Mouse (Mus musculus) G1E (cell line): ENCODE measurements around the gene Stag3. TPM values are rescaled to one million over a fixed set of nuclear protein-coding genes. Genes with fewer than 3 reads are reported as not detected.

Source experiments
- ATAC-seq: 2 replicates; pipeline ENCODE4 v1.8.0; 2016; ENCODE audit warnings: mild to moderate bottlenecking; ENCODE audit not compliant: insufficient number of reproducible peaks, poor library complexity, low FRiP score, severe bottlenecking; ENCODE audit errors: extremely low read depth
- DNase-seq: peaks from one replicate; pipeline ENCODE4 v3.0.0; 2012; ENCODE audit warnings: low spot score
- H3K27me3 ChIP-seq: 2 replicates; pipeline ENCODE4 v1.6.1; 2012; ENCODE audit warnings: mild to moderate bottlenecking, low read length, inconsistent platforms; ENCODE audit not compliant: insufficient read depth
- H3K36me3 ChIP-seq: replicated peaks from 2 replicates; pipeline ENCODE3; 2012; ENCODE audit warnings: mild to moderate bottlenecking, inconsistent platforms
- H3K4me1 ChIP-seq: 2 replicates; pipeline ENCODE4 v1.6.1; 2012; ENCODE audit warnings: low read depth, low read length, inconsistent platforms, mixed read lengths; ENCODE audit not compliant: insufficient read depth
- H3K4me3 ChIP-seq: 2 replicates; pipeline ENCODE4 v1.5.1; 2012; ENCODE audit warnings: low read depth, mild to moderate bottlenecking, inconsistent platforms, low read length, moderate library complexity, mixed read lengths
- H3K9me3 ChIP-seq: replicated peaks from 2 replicates; pipeline ENCODE4 v1.6.1; 2012; ENCODE audit warnings: inconsistent platforms
- CTCF ChIP-seq: IDR thresholded peaks from 2 replicates; pipeline ENCODE4 v1.5.1; 2012; ENCODE audit warnings: low read depth, low read length, inconsistent platforms, mixed read lengths
- GATA1 ChIP-seq: IDR thresholded peaks from 2 replicates; pipeline ENCODE4 v1.6.1; 2012; ENCODE audit warnings: borderline replicate concordance, low read length, inconsistent platforms, mixed read lengths
- GATA2 ChIP-seq: IDR thresholded peaks from 2 replicates; pipeline ENCODE4 v1.6.1; 2012; ENCODE audit warnings: low read depth, low read length, inconsistent platforms, borderline replicate concordance
- POLR2AphosphoS5 ChIP-seq: IDR thresholded peaks from 2 replicates; pipeline ENCODE4 v1.6.1; 2012; ENCODE audit warnings: low read depth, low read length, inconsistent platforms; ENCODE audit not compliant: insufficient replicate concordance
- TAL1 ChIP-seq: conservative IDR thresholded peaks from 2 replicates; pipeline ENCODE4 v1.6.1; 2012; ENCODE audit warnings: low read depth, low read length, inconsistent platforms, mixed read lengths
- polyA plus RNA-seq: library from polyadenylated mRNA; stranded (reverse); fragments of >175 nt; gene quantifications from 2 replicates; pipeline ENCODE4 v1.2.3, GENCODE M21; 2012
- total RNA-seq, 2 experiments: library from RNA; stranded (forward) in 1 of 2; stranded (reverse) in 1 of 2; fragments of 200-1000 nt in 1 of 2; fragments of >200 nt in 1 of 2; fragmentation: Nextera tagmentation in 1 of 2; gene quantifications; 2 replicates each; pipeline ENCODE4 v1.2.3; 2014 to 2017

Gene Stag3
- total and polyA plus RNA-seq, 3 experiments: 0.44 to 3.8 TPM; not detected in 1

DNA sequence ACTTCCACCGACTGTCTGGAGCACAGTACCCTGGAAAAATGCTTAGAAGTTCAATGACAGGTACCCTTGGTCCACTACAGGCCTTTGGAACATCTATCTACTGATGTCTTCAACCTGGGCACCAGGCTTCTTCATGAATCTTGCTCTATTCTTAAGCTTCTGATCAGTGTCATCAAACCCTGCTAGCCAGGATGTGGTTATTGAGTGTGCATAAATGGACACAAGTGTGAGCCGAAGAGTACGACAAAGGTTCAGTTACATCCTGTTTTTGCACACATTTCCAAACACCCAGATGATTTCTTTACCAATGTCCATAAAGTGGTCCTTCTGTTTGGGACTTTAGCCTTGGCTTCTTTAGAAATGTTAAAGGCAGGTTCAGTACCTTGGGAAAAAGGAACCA is 63.2 kb downstream of the Stag3 start:
- no peak for TF ChIP-seq TAL1
- TF ChIP-seq GATA1: no peak
- no peak for TF ChIP-seq GATA2
- no peak for TF ChIP-seq CTCF
- no peak for TF ChIP-seq POLR2AphosphoS5
- H3K4me1 ChIP-seq: no peaks in the 10 kb centered on the region
- no peak for ATAC-seq
- no peaks in the 10 kb centered on the region for H3K36me3 ChIP-seq
- no peak overlapping the region for H3K4me3 ChIP-seq
- DNase-seq: no peak
- H3K9me3 ChIP-seq: no peaks in the 10 kb centered on the region
- peaks cover 3% of the 10 kb centered on the region for H3K27me3 ChIP-seq

Other genes with a start within 250 kb of the Stag3 start
- not detected in 2 replicates for gene Smok3c, start 227.0 kb upstream of the Stag3 start, total RNA-seq (2014; fragmentation: Nextera tagmentation)
- gene Smok3c, start 227.0 kb upstream of the Stag3 start, total RNA-seq (2017): 0.11 TPM in 1 of 2 replicates, not detected in the other
- not detected in 2 replicates for gene Smok3c, start 227.0 kb upstream of the Stag3 start, polyA plus RNA-seq
- gene Zkscan1, start 195.2 kb upstream of the Stag3 start, total RNA-seq (2014; fragmentation: Nextera tagmentation): 57.8 and 66.5 TPM in 2 replicates
- gene Zkscan1, start 195.2 kb upstream of the Stag3 start, total RNA-seq (2017): 22.2 and 26.7 TPM in 2 replicates
- gene Zkscan1, start 195.2 kb upstream of the Stag3 start, polyA plus RNA-seq: 2.0 and 2.4 TPM in 2 replicates
- 24.5 and 33.7 TPM in 2 replicates for gene Zscan21, start 163.3 kb upstream of the Stag3 start, total RNA-seq (2014; fragmentation: Nextera tagmentation)
- gene Zscan21, start 163.3 kb upstream of the Stag3 start, total RNA-seq (2017): 14.1 and 15.6 TPM in 2 replicates
- 1.2 and 2.8 TPM in 2 replicates for gene Zscan21, start 163.3 kb upstream of the Stag3 start, polyA plus RNA-seq
- 22.2 and 23.7 TPM in 2 replicates for gene Zfp113, start 124.5 kb upstream of the Stag3 start, total RNA-seq (2014; fragmentation: Nextera tagmentation)
- gene Zfp113, start 124.5 kb upstream of the Stag3 start, total RNA-seq (2017): 8.0 and 8.5 TPM in 2 replicates
- gene Zfp113, start 124.5 kb upstream of the Stag3 start, polyA plus RNA-seq: 0.36 and 0.66 TPM in 2 replicates
- 148 and 206 TPM in 2 replicates for gene Cops6, start 119.2 kb upstream of the Stag3 start, total RNA-seq (2014; fragmentation: Nextera tagmentation)
- gene Cops6, start 119.2 kb upstream of the Stag3 start, total RNA-seq (2017): 45.0 and 48.7 TPM in 2 replicates
- gene Cops6, start 119.2 kb upstream of the Stag3 start, polyA plus RNA-seq: 104 and 107 TPM in 2 replicates
- 20.4 and 21.1 TPM in 2 replicates for gene Ap4m1, start 108.2 kb upstream of the Stag3 start, total RNA-seq (2014; fragmentation: Nextera tagmentation)
- gene Ap4m1, start 108.2 kb upstream of the Stag3 start, total RNA-seq (2017): 26.7 and 29.2 TPM in 2 replicates
- gene Ap4m1, start 108.2 kb upstream of the Stag3 start, polyA plus RNA-seq: 12.7 and 22.6 TPM in 2 replicates
- gene Mcm7, start 107.8 kb upstream of the Stag3 start, total RNA-seq (2014; fragmentation: Nextera tagmentation): 187 and 233 TPM in 2 replicates
- gene Mcm7, start 107.8 kb upstream of the Stag3 start, total RNA-seq (2017): 347 and 390 TPM in 2 replicates
- 36.3 and 104 TPM in 2 replicates for gene Mcm7, start 107.8 kb upstream of the Stag3 start, polyA plus RNA-seq
- 69.4 and 73.0 TPM in 2 replicates for gene Taf6, start 92.8 kb upstream of the Stag3 start, total RNA-seq (2014; fragmentation: Nextera tagmentation)
- gene Taf6, start 92.8 kb upstream of the Stag3 start, total RNA-seq (2017): 45.7 and 48.8 TPM in 2 replicates
- gene Taf6, start 92.8 kb upstream of the Stag3 start, polyA plus RNA-seq: 33.2 and 34.8 TPM in 2 replicates
- 10.7 and 20.2 TPM in 2 replicates for gene Cnpy4, start 92.8 kb upstream of the Stag3 start, total RNA-seq (2014; fragmentation: Nextera tagmentation)
- gene Cnpy4, start 92.8 kb upstream of the Stag3 start, total RNA-seq (2017): 31.1 and 31.5 TPM in 2 replicates
- gene Cnpy4, start 92.8 kb upstream of the Stag3 start, polyA plus RNA-seq: 1.0 and 1.3 TPM in 2 replicates
- 1.7 and 2.1 TPM in 2 replicates for gene Mblac1, start 85.9 kb upstream of the Stag3 start, total RNA-seq (2014; fragmentation: Nextera tagmentation)
- gene Mblac1, start 85.9 kb upstream of the Stag3 start, total RNA-seq (2017): 3.8 and 4.2 TPM in 2 replicates
- gene Mblac1, start 85.9 kb upstream of the Stag3 start, polyA plus RNA-seq: 2.5 TPM in 2 replicates
- gene Nxpe5, start 54.3 kb upstream of the Stag3 start, total RNA-seq (2014; fragmentation: Nextera tagmentation): not detected in 2 replicates
- 0.12 and 0.38 TPM in 2 replicates for gene Nxpe5, start 54.3 kb upstream of the Stag3 start, total RNA-seq (2017)
- gene Nxpe5, start 54.3 kb upstream of the Stag3 start, polyA plus RNA-seq: not detected in 2 replicates
- 13.3 and 14.5 TPM in 2 replicates for gene Lamtor4, start 24.8 kb upstream of the Stag3 start, total RNA-seq (2014; fragmentation: Nextera tagmentation)
- 22.9 and 33.1 TPM in 2 replicates for gene Lamtor4, start 24.8 kb upstream of the Stag3 start, total RNA-seq (2017)
- gene Lamtor4, start 24.8 kb upstream of the Stag3 start, polyA plus RNA-seq: 51.8 and 51.9 TPM in 2 replicates
- gene BC037034, start 16.2 kb upstream of the Stag3 start, total RNA-seq (2014; fragmentation: Nextera tagmentation): 35.6 and 41.8 TPM in 2 replicates
- gene BC037034, start 16.2 kb upstream of the Stag3 start, total RNA-seq (2017): 24.6 and 33.0 TPM in 2 replicates
- gene BC037034, start 16.2 kb upstream of the Stag3 start, polyA plus RNA-seq: 139 and 151 TPM in 2 replicates
- not detected in 2 replicates for gene Gal3st4, start 7.4 kb upstream of the Stag3 start, total RNA-seq (2014; fragmentation: Nextera tagmentation)
- 0.06 and 0.27 TPM in 2 replicates for gene Gal3st4, start 7.4 kb upstream of the Stag3 start, total RNA-seq (2017)
- not detected in 2 replicates for gene Gal3st4, start 7.4 kb upstream of the Stag3 start, polyA plus RNA-seq
- not detected in 2 replicates for gene Gm43720, start 282 bp upstream of the Stag3 start, total RNA-seq (2014; fragmentation: Nextera tagmentation)
- gene Gm43720, start 282 bp upstream of the Stag3 start, total RNA-seq (2017): 0.05 and 0.06 TPM in 2 replicates
- not detected in 2 replicates for gene Gm43720, start 282 bp upstream of the Stag3 start, polyA plus RNA-seq
- not detected in 2 replicates for gene Gpc2, start 235 bp upstream of the Stag3 start, total RNA-seq (2014; fragmentation: Nextera tagmentation)
- 0.06 TPM in 1 of 2 replicates, not detected in the other for gene Gpc2, start 235 bp upstream of the Stag3 start, total RNA-seq (2017)
- not detected in 2 replicates for gene Gpc2, start 235 bp upstream of the Stag3 start, polyA plus RNA-seq
- gene Pvrig, start 61.7 kb downstream of the Stag3 start, total RNA-seq (2014; fragmentation: Nextera tagmentation): not detected in 2 replicates
- gene Pvrig, start 61.7 kb downstream of the Stag3 start, total RNA-seq (2017): not detected in 2 replicates
- gene Pvrig, start 61.7 kb downstream of the Stag3 start, polyA plus RNA-seq: not detected in 2 replicates
- 35.8 and 37.6 TPM in 2 replicates for gene Zfp157, start 161.2 kb downstream of the Stag3 start, total RNA-seq (2014; fragmentation: Nextera tagmentation)
- 11.8 and 14.9 TPM in 2 replicates for gene Zfp157, start 161.2 kb downstream of the Stag3 start, total RNA-seq (2017)
- gene Zfp157, start 161.2 kb downstream of the Stag3 start, polyA plus RNA-seq: 1.1 and 2.5 TPM in 2 replicates